Mouse (Mus musculus) gastrocnemius, adult 2 months (tissue): ENCODE results near the gene Slc35g1. TPM values are rescaled to one million over a fixed set of nuclear protein-coding genes. Genes with fewer than 3 reads are reported as not detected.
"Not testable (repeated sequence)": the region's sequence is repeated elsewhere in the genome, so short reads cannot be mapped to it uniquely, and the experiment has no call there.

Source experiments
- DNase-seq: peaks from one replicate; pipeline ENCODE4 v3.0.0; 2022
- H3K27ac ChIP-seq: fragments of 200-600 bp; 2 replicates; pipeline ENCODE4 v1.8.1; 2022; ENCODE audit warnings: mild to moderate bottlenecking
- H3K4me3 ChIP-seq: fragments of 200-600 bp; 2 replicates; pipeline ENCODE4 v1.8.1; 2022; ENCODE audit warnings: mild to moderate bottlenecking, moderate library complexity
- CTCF ChIP-seq: fragments of 200-600 bp; IDR thresholded peaks from 2 replicates; pipeline ENCODE4 v1.8.1; 2022; ENCODE audit warnings: antibody characterized with exemption, mild to moderate bottlenecking, moderate library complexity
- intact Hi-C: fragments of 180-260 bp; cut with DNase I; formaldehyde crosslinking; loops from one replicate; pipeline ENCODE4 v1.15.1; 2025
- total RNA-seq, 2 experiments: library from RNA; stranded (reverse); gene quantifications; 2 replicates each; pipeline ENCODE4 v1.2.3; 2021

Slc35g1 gene
- total RNA-seq, 2 experiments from 2014 or later, result 1.5 to 1.7 TPM

- Histone ChIP-seq H3K27ac (no peak overlapping the region), H3K4me3 (no peak overlapping the region)
- no peak for DNase-seq
- intact Hi-C loops, result no loop called here
- no peak for TF ChIP-seq CTCF
Measured at GRCm38 (mm10) chr19:38361850-38362249, 33.9 kb upstream of the Slc35g1 start.

- Histone ChIP-seq H3K27ac (no peak overlapping the region), H3K4me3 (no peak overlapping the region)
- TF ChIP-seq CTCF, result no peak
- intact Hi-C loops, result no loop called here
- DNase-seq, result no peak
Measured at GRCm38 (mm10) chr19:38363358-38363757, 32.4 kb upstream of the Slc35g1 start.

- no peak for DNase-seq
- TF ChIP-seq CTCF, result no peak
- intact Hi-C loops, result no loop called here
- H3K4me3 ChIP-seq, result no peak overlapping the region
- no peak overlapping the region for H3K27ac ChIP-seq
Measured at GRCm38 (mm10) chr19:38363879-38364659, 31.7 kb upstream of the Slc35g1 start.

- TF ChIP-seq CTCF, result no peak
- intact Hi-C loops, result no loop called here
- Histone ChIP-seq H3K4me3 (no peak overlapping the region), H3K27ac (no peak overlapping the region)
- DNase-seq, result no peak
Measured at GRCm38 (mm10) chr19:38364939-38365614, 30.7 kb upstream of the Slc35g1 start.

GRCm38 (mm10) chr19:38372460-38373102 is 23.2 kb upstream of the Slc35g1 start:
- Histone ChIP-seq H3K4me3 (no peak overlapping the region), H3K27ac (no peak overlapping the region)
- no peak for TF ChIP-seq CTCF
- DNase-seq, result no peak
- intact Hi-C loops, result no loop called here

- Histone ChIP-seq H3K4me3 (no peak overlapping the region), H3K27ac (no peak overlapping the region)
- no peak for TF ChIP-seq CTCF
- DNase-seq, result no peak
- intact Hi-C loops, result no loop called here
Measured at GRCm38 (mm10) chr19:38373371-38373770, 22.4 kb upstream of the Slc35g1 start.

- TF ChIP-seq CTCF, result no peak
- Histone ChIP-seq H3K4me3 (no peak overlapping the region), H3K27ac (no peak overlapping the region)
- intact Hi-C loops, result no loop called here
- DNase-seq, result no peak
Measured at GRCm38 (mm10) chr19:38383769-38384168, 12.0 kb upstream of the Slc35g1 start.

GRCm38 (mm10) chr19:38387021-38387420 is 8.8 kb upstream of the Slc35g1 start:
- DNase-seq, H3K4me3 ChIP-seq, H3K27ac ChIP-seq, intact Hi-C loops: not testable (repeated sequence)

GRCm38 (mm10) chr19:38387835-38388234 is 7.9 kb upstream of the Slc35g1 start:
- Histone ChIP-seq H3K4me3 (no peak overlapping the region), H3K27ac (no peak overlapping the region)
- intact Hi-C loops, result no loop called here
- TF ChIP-seq CTCF, result no peak
- no peak for DNase-seq

GRCm38 (mm10) chr19:38396633-38396970 is 822 bp downstream of the Slc35g1 start:
- no peak for TF ChIP-seq CTCF
- DNase-seq, result no peak
- Histone ChIP-seq H3K4me3 (peak overlapping the region; percentile 85), H3K27ac (peak overlapping the region; percentile 79)
- intact Hi-C loops, result no loop called here

- no peak for TF ChIP-seq CTCF
- Histone ChIP-seq H3K27ac (peak overlapping the region; percentile 79; the same call in 1 of the 2 replicates), H3K4me3 (peak overlapping the region; percentile 85; the same call in 1 of the 2 replicates)
- DNase-seq, result no peak
- intact Hi-C loops, result no loop called here
Measured at GRCm38 (mm10) chr19:38397004-38397403, 1.2 kb downstream of the Slc35g1 start.

GRCm38 (mm10) chr19:38398966-38399365 is 3.2 kb downstream of the Slc35g1 start:
- no peak overlapping the region for H3K4me3 ChIP-seq
- no peak for TF ChIP-seq CTCF
- intact Hi-C loops, result no loop called here
- no peak for DNase-seq
- H3K27ac ChIP-seq, result no peak overlapping the region

- no peak for TF ChIP-seq CTCF
- Histone ChIP-seq H3K4me3 (no peak overlapping the region), H3K27ac (no peak overlapping the region)
- intact Hi-C loops, result no loop called here
- no peak for DNase-seq
Measured at GRCm38 (mm10) chr19:38400851-38401250, 5.1 kb downstream of the Slc35g1 start.
